Mouse (Mus musculus) kidney, adult 8-10 months (tissue): ENCODE measurements around the gene Gm42421.

Experiments used
- DNase-seq, 2 experiments: peaks; one replicate each; pipeline ENCODE4 v3.0.0; 2022

Gene Gm42421

DNA sequence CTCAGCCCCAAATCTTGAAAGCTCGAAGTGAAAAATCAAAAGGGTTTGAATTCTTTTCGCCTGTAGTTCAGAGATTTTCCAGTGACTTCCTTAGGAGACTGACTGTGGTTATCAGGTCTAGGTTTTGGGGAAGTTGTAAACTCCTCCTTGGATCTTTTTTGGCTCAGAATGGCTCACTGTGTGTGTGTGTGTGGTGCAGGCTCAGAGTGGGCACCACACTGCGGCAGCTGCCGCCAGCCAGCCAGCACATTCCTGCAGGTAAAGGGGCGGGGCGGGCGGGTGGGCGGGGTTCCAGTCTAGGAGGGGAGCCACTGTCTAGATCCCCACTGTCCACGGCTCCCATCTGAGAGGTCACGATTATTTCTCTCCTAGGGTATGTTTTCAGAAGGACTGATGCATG is 13.6 kb downstream of the Gm42421 start:
- DNase-seq = no peak

DNA sequence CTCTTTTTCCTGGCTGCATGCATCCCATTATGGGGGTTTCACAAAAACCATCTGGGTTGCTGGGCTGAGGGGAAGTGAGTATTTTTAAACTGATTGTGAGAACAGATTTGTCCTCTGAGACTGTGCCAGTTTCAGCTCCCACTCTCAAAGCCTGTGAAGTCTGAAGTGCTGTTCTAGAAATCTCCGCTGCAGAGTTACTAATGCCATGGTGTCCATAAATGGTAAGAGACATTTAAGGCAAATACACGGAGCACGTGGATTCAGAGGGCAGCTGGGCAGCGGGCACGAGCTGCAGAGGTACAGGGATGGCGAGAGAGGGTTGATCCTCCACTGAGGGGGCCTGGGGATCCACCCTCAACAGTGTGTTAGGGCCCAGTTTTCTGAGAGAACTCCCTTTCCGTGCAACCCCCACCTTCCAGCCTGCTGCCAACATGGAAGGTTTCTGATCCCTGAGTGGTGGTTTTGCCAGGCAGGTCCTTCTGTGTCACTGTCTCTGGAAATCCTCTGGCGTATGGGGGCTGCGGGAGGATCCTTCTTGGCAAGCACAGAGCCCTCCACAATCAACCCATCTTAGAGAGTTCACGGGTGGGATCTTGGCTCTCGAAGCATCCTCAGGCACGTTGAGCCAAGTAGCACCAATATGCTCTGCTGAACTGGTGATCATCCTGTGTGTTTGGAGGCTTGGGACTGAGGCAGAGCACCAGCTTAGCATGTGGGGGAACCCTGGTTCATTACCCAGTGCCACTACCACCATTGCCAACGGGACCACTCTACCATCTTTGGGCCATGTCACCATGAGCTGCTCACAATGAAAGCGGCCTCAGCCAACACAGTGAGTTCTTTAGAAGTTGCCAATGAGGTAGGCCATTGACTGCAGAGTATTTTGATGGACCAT is 15.5 kb downstream of the Gm42421 start:
- DNase-seq = no peak

DNA sequence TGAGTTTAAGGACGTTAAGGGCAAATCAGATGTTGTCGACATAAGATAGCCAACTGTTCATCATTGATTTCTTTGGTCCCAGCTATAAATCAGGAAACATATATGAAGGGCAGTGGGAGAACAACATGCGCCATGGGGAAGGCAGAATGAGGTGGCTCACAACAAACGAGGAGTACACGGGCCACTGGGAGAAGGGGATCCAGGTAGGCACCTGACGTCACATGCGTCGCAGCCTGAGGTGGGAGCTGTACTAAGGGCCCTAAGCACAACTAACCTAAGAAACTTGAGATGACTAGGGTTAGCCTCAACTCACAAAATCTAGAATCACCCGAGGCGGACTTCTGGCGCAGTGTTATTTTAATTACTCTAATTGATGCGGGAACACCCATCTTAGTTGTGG is 20.4 kb downstream of the Gm42421 start:
- no peak for DNase-seq

DNA sequence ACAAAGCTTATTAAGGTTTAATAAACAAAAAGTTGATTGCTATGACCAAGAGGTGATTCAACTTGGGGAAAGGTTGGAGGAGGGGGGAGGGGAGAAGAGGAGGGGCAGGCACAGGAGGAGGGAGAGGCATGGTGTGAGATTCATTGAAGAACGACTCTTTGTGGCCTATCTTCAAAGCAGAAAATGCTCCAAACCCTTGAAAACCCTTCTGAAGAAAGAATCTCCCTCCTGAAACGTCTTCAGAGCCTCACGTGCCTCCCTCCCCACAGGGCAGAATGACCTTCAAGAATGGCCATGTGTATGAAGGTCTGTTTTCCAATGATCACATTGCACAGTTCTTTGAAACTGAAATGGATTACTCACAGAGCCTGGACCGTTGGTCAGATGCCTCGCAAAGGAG is 22.0 kb downstream of the Gm42421 start:
- no peak for DNase-seq

DNA sequence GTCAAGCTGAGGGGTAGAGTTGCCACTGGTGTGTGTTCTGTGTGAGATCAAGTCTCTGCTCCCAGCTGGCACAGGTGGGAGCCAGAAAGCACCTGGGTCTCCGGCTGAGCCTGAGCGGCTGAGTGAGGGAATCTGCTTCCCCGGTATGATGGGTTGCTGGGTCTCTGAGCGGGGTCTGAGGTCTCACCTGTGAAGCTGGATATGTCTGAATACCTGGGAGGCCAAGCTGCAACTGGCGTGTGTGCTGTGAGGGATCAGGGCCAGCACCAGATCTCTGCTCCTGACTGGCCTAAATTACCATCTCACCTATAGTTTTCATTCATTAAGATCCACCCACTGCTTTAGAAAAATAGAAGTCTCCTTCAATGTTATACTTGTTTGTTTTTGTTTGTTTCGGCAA is 29.1 kb downstream of the Gm42421 start:
- no peak for DNase-seq

DNA sequence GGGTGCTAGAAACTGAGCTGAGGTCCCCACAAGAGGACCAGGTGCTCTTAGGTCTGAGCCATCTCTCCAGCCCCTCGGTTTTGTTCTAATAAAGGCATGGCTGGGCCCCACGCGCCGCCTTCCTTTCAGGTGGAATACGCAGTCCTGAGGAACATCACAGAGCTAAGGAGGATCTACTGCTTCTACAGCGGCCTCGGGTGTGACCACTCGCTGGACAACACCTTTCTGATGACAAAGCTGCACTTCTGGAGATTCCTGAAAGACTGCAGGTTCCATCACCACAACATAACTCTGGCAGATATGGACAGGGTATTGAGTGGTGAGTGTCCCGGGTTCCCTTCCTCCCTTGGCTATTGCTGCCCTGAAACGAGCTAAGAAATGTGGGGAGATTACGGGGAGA is 31.6 kb downstream of the Gm42421 start:
- no peak for DNase-seq

DNA sequence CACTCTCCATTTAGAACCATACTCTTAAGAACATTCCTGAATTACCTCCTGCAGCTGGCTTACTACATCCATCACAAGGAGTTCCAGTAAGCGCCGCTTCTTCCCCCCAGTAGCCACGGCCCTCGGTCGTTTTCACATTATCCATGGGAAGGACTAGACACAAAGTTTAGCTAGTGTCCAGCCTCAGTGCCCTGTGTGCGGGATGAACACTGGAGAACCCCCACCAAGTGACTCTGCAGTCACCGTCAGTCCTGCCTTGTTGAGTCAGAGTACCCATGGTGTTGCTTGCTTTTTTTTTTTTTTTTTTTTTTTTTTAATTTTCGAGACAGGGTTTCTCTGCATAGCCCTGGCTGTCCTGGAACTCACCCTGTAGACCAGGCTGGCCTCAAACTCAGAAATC is 33.2 kb downstream of the Gm42421 start:
- DNase-seq = no peak

DNA sequence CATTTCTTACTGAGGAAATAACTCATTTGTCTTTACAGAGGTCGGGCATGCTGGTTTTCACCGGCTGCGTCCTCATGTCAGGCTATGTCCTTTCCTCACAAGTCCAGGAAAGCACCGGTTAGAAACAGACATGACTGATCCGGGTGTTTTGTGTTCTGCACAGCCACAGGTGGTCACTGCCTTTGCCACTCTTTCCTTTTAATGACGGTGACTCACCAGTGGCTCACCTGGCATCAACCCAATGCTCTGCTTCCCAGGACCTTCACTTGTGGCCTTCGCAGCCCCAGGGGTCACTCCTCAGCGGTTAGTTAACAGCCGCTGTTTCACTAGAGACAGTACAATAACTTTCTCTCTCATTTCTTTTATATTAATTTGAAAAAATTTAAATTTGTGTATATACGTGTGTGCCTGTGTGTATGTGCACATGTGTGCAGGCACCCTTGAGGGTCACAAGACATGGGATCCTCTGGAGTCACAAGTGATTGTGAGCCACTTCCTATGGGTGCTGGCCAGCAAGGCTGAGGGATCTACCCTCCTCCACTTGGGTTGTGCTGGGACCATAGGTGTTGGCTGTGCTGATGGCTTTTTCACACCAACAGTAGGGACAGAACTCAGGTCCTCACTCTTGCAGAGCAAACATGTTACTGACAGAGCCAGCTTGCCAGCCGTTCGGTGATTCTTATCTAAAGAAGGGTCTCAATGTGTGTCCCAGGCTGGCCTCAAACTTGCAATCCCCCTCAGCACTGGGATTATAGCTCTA is 37.8 kb downstream of the Gm42421 start:
- no peak for DNase-seq

DNA sequence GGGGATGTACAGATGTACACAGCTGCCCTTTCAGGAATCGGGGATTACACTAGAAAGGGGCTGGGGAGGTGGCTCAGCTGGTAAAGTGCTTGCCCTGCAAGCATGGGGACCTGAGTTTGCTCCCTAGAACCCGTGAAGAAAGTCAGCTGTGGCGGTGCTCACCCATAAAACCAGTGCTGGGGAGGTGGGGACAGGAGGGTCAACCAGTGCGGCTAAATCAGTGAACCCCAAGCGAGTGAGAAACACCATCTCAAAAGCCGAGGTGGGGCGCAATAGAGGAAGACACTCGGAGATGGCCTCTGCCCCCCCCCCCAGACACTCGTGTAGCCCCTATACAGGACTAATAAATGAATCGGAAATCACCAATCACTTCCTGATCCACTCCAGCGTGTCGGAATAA is 38.7 kb downstream of the Gm42421 start:
- DNase-seq = no peak

DNA sequence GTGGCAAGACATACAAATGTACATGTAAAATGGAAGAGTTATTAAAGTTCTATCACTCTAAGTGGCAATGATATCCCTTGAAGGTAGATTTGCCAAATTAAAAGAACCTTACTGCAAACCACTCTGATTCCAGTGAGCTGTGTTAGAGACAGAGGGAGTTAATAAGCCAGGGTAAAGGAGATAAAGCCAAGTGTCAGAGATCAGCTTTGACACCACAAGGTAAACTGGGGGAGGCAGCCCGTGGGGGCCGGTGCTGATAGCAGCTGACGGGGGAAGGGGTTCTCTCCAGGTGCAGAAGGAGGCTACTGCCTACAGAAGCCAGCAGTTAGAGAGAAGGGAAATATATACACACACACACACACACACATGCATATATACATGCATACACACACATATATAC is 44.7 kb downstream of the Gm42421 start:
- no peak for DNase-seq

DNA sequence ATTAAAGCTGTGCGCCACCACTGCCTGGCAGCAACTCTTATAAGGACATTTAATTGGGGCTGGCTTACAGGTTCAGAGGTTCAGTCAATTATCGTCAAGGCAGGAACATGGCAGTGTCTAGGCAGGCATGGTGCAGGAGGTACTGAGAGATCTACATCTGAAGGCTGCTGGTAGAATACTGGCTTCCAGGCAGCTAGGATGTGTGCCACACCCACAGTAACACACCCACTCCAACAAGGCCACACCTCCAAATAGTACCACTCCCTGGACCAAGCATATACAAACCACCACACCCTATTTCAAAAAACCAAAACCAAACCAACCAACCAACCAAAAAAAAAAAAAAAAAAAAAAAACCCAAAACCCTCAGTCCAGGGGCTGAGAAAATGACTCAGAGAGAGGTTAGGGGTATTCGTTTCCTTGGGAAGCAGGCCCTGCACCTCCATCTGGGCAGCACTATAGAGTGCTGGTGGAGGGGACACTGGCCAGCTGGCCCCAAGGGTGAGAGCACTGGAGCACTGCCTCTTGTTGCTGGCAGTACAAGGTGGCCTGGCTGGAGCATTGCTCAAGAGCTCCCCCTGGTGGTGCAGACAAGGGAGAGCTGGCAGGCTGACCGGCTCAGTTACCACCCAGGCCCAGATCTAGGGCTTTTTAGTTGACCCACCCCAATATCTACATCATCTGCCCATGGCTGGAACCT is 47.1 kb downstream of the Gm42421 start:
- peak; percentile 37 to 56 for DNase-seq

DNA sequence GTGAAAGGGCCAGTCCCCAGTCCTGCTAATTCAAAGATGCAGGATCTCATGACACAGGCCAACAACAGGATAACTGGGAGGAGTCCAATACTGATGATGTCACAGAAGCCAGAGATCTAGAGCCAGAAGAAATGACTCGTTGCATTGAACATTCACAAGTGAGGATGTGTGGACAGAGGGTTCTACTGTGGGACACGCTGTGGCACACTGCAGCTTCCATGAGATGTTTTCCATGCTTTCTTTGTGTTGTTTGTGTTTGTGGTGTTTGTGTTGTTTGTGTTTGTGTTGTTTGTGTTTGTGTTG is 47.6 kb downstream of the Gm42421 start:
- no peak for DNase-seq

DNA sequence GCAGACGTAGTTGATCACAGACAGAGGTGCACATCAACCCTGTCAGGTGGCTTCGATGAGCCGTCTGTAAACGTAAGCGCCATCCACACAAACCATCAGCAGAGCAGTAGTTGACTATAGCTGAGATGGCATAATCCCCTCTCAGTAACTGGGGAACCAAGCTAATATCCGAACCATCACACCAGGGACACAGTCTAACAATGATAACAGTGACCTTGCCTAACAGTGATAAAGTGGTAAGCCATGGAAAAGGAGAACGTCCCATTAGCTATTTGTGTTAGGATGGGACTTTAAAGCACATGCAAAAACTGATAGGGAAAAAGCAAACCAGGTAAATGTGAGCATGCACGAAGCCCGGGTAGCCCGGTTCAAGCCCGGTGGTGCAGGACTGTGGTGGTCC is 48.3 kb downstream of the Gm42421 start:
- DNase-seq = no peak

DNA sequence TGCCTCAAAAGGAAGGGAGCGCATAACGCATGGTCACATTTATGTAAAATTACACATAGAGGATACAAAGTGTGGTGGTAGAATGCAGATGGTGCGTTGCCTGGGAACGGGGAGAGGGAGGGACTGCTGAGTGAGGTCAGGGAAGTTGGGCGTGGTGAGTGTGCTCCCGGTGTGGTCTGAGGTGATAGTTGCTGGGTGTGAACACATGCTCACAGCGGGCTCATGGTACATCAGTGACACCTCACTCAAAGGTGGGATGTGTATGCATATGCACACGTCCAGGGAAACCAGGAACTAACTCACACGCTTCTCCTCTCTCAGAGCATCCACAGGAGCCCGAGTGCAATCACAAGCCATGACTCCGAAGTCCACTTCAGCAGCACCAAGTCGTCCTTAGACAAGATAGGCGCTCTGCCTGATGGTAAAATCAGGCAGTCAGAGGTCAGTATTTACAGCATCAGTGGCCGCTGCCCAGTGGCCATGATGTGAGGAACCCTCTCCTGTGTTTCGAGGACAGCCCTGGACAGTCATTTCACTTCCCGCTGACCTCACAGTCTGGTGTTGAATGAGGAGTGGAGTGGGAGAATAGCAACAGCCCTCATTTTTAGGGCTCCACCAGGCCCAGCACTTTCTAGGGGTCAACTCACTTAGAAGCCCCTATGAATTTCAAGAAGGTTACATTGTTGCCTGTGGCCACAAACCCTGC is 48.9 kb downstream of the Gm42421 start:
- DNase-seq = no peak

DNA sequence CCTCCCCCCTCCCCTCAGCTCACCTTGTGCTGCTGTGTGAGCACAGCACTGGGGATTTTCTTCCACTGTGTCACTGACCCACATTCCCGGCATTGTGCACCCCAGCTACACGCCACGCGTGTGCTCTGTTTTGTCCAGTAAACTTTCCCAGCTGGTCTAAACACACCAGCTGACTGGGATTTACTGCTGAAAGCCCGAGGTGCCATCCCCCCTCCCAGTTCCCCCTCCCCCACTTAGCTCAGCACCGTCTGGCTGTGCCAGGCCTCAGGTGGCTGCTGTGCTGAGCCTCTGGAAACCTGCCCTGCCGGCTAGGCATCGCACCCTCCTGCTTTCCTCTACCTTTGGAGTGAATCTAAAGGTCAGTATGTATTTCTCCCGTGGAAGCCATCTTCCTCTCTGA is 52.9 kb downstream of the Gm42421 start:
- DNase-seq = peak; percentile 17 to 38

DNA sequence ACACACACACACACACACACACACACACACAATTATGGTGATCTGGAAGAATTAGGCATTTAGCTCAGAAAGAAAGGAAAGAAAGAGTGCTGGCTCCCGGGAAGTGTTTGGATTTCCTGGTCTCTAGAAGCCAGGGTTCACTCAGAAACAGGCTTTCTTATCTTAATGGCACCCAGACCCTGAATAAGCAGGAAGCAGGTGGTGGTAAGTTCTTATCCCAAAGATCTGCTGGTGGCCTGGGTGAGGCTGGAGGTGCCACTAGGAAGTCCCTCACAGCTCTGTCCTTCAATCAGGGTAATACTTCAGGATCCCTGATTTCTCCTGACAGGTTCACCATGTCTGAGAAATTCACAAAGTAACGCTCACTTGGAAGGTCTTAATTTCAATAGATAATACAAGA is 54.4 kb downstream of the Gm42421 start:
- DNase-seq = no peak

DNA sequence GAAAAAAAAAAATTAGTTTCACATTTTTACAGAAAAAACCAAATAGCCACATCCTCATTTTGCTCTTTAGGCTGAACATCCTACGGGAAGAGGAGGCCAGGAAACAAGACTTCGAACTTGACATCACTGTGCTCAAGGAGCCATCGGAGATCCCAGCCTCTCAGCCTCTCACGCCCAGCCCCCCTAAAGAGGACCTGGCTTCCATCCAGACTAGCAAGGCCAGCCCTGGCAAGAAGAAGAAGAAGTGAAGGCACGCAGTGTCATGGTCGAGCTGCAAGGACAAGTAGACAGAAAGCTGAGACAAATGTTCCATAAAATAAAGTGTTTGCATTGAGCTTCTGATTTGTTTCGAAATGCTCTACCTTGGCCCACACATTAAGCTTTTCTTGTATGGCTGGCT is 57.4 kb downstream of the Gm42421 start:
- DNase-seq = no peak
